Mouse (Mus musculus): ENCODE measurements at regions not wholly inside any gene's neighbourhood (a gene's known extent, or its start where the extent isn't known, plus 50 kb on each side); places are given as distances from the start of the nearest gene placed in this dataset.
"Not testable (repeated sequence)": the region's sequence is repeated elsewhere in the genome, so short reads cannot be mapped to it uniquely, and the experiment has no call there.

DNA sequence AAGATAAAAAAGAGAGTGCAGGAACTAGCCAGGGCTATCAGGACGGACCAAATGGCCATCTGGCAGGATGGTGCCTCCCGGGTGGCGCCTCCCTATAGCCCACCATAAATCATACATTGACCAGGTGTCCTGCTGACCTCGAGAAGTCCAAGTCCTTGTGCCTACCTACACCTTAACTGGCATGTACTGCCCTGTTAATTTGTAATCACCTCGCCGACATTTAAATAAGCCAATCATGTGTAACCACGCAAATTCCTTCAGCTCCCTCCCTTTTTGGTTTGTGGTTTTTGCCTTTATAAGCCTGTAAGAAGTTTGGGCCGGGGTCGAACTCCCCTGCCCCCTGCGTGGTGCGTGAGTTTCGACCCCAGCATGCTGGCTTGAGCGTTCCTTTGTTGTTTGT, 163.1 kb downstream of the Kif26a start:
- not testable (repeated sequence) for TF ChIP-seq POLR2A (IDR thresholded peaks at IDR 0.05; ENCODE audit: insufficient read length, low read depth); REST (IDR thresholded peaks at IDR 0.05; ENCODE audit: insufficient read depth, insufficient read length); CEBPB (IDR thresholded peaks at IDR 0.05; ENCODE audit: insufficient read depth, poor library complexity, severe bottlenecking); POLR2AphosphoS2 (IDR thresholded peaks at IDR 0.05; ENCODE audit: insufficient read length, low read depth); SRF (IDR thresholded peaks at IDR 0.05; ENCODE audit: control insufficient read depth, insufficient read length, low read depth); USF1 (IDR thresholded peaks at IDR 0.05; ENCODE audit: low read depth); MYOD1 (IDR thresholded peaks at IDR 0.05; ENCODE audit: control insufficient read depth in 1 of 3, insufficient read length in 2 of 3, low read depth in 2 of 3); MYOG (IDR thresholded peaks at IDR 0.05; ENCODE audit: control insufficient read depth in 1 of 3, insufficient read depth in 1 of 3, insufficient read length in 2 of 3, low read depth in 2 of 3); MAX (IDR thresholded peaks at IDR 0.05; ENCODE audit: low read depth); TCF12 (IDR thresholded peaks at IDR 0.05; ENCODE audit: insufficient read depth, poor library complexity, severe bottlenecking); E2F4 (IDR thresholded peaks at IDR 0.05; ENCODE audit: insufficient read depth); TCF3 (IDR thresholded peaks at IDR 0.05; ENCODE audit: insufficient read length, low read depth)

Measured in myocyte (in vitro differentiated cells).